Mouse (Mus musculus) retina, embryonic 14.5 days (tissue): ENCODE measurements around the gene Ndufc1.
"Not testable (repeated sequence)": the region's sequence is repeated elsewhere in the genome, so short reads cannot be mapped to it uniquely, and the experiment has no call there.

Experiments used
- DNase-seq: peaks from one replicate; pipeline ENCODE4 v3.0.0-alpha.2; 2015; ENCODE audit warnings: low spot score

Gene Ndufc1

GRCm38 (mm10) chr3:51396219-51397068, 12.3 kb downstream of the Ndufc1 start, which contains the start of gene Mgarp:
Mgarp (minus strand) TSS chr3:51396738.
- peak; percentile 87 for DNase-seq

- peak; percentile 24 for DNase-seq
Measured at GRCm38 (mm10) chr3:51395461-51396145, 13.2 kb downstream of the Ndufc1 start.

GRCm38 (mm10) chr3:51394881-51395280, 13.9 kb downstream of the Ndufc1 start:
- peak; percentile 17 for DNase-seq

- no peak for DNase-seq
Measured at GRCm38 (mm10) chr3:51393651-51394050, 15.1 kb downstream of the Ndufc1 start.

- not testable (repeated sequence) for DNase-seq
Measured at GRCm38 (mm10) chr3:51393018-51393417, 15.8 kb downstream of the Ndufc1 start.

- DNase-seq = no peak
Measured at GRCm38 (mm10) chr3:51391591-51391990, 17.2 kb downstream of the Ndufc1 start.

- DNase-seq = no peak
Measured at GRCm38 (mm10) chr3:51391095-51391494, 17.7 kb downstream of the Ndufc1 start.

GRCm38 (mm10) chr3:51388904-51389303, 19.9 kb downstream of the Ndufc1 start:
- DNase-seq = no peak

GRCm38 (mm10) chr3:51387868-51388381, 20.9 kb downstream of the Ndufc1 start:
- DNase-seq = peak; percentile 75

GRCm38 (mm10) chr3:51387134-51387451, 21.7 kb downstream of the Ndufc1 start:
- DNase-seq = no peak

GRCm38 (mm10) chr3:51386441-51387133, 22.2 kb downstream of the Ndufc1 start:
- DNase-seq = peak; percentile 57

GRCm38 (mm10) chr3:51383409-51383808, 25.4 kb downstream of the Ndufc1 start:
- DNase-seq = peak; percentile 95

GRCm38 (mm10) chr3:51380660-51381014, 28.2 kb downstream of the Ndufc1 start:
- no peak for DNase-seq

GRCm38 (mm10) chr3:51379786-51380659, 28.8 kb downstream of the Ndufc1 start:
- peak; percentile 38 for DNase-seq

GRCm38 (mm10) chr3:51378665-51378946, 30.2 kb downstream of the Ndufc1 start:
- no peak for DNase-seq

GRCm38 (mm10) chr3:51377878-51378664, 30.7 kb downstream of the Ndufc1 start:
- peak; percentile 78 for DNase-seq

GRCm38 (mm10) chr3:51375307-51376265, 33.2 kb downstream of the Ndufc1 start:
- peak; percentile 75 for DNase-seq

- no peak for DNase-seq
Measured at GRCm38 (mm10) chr3:51373544-51373943, 35.2 kb downstream of the Ndufc1 start.

GRCm38 (mm10) chr3:51372883-51373282, 35.9 kb downstream of the Ndufc1 start:
- no peak for DNase-seq

GRCm38 (mm10) chr3:51371826-51372225, 37.0 kb downstream of the Ndufc1 start:
- no peak for DNase-seq
